Mouse (Mus musculus): ENCODE data around the gene Gpr4.

DNA sequence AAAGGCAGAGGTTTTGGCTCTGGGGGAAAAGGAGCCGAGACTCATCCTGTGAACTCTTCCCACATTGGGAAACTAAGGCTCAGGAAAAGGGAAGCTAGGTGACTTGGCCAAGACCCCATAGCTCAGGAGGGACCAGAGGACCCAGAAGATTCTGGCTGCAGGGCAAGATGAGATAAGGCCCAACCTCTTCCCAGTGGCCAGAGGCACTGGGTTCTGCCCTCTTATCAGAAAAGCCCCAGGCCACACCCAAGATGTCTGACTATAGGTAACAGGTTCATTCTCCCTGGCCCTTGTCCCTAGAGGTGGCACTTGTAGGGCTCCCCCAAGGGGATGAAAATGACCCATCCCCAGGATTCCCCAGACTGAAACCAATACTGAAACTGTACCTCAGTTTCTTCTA, 34.5 kb downstream of the Gpr4 start:
- no peak for TF ChIP-seq CTCF (IDR thresholded peaks at IDR 0.05; ENCODE audit: insufficient read depth, low read length)
- no peak for TF ChIP-seq POLR2A (IDR thresholded peaks at IDR 0.05; ENCODE audit: borderline replicate concordance, extremely low read depth, low read depth, low read length)

Data from lung, adult 2 months (tissue).